Mouse (Mus musculus): ENCODE measurements at regions not wholly inside any gene's neighbourhood (a gene's known extent, or its start where the extent isn't known, plus 50 kb on each side); places are given as distances from the start of the nearest gene placed in this dataset.

- Histone ChIP-seq H3K27me3 (ENCODE audit: control insufficient read depth, insufficient read depth, low read length) (no peaks in the 10 kb centered on the region), H3K79me2 (replicated peaks; ENCODE audit: control insufficient read depth, insufficient read depth, low read length) (no peaks in the 10 kb centered on the region), H3K4me1 (ENCODE audit: control insufficient read depth, insufficient read depth, low read length) (no peaks in the 10 kb centered on the region), H3K9ac (ENCODE audit: low read depth, low read length) (no peak overlapping the region), H3K36me3 (ENCODE audit: control insufficient read depth, insufficient read depth, low read length) (no peaks in the 10 kb centered on the region), H3K27ac (no peak overlapping the region), H3K4me3 (no peak overlapping the region)
- intact Hi-C loops (cut with DNase I): no loop called here
- WGBS: 86% methylated on average over 2 of the region's 2 CpGs
- TF ChIP-seq CTCF (IDR thresholded peaks at IDR 0.05): no peak
- no peak for TF ChIP-seq POLR2A (IDR thresholded peaks at IDR 0.05; ENCODE audit: insufficient read depth, low read depth, low read length)
- TF ChIP-seq EP300 (IDR thresholded peaks at IDR 0.05; ENCODE audit: insufficient read depth, low read depth, low read length): no peak
- DNase-seq: no peak
These were observed 334.4 kb upstream of the Kcnh7 start for GRCm38 (mm10) chr2:63518534-63518933.

DNA sequence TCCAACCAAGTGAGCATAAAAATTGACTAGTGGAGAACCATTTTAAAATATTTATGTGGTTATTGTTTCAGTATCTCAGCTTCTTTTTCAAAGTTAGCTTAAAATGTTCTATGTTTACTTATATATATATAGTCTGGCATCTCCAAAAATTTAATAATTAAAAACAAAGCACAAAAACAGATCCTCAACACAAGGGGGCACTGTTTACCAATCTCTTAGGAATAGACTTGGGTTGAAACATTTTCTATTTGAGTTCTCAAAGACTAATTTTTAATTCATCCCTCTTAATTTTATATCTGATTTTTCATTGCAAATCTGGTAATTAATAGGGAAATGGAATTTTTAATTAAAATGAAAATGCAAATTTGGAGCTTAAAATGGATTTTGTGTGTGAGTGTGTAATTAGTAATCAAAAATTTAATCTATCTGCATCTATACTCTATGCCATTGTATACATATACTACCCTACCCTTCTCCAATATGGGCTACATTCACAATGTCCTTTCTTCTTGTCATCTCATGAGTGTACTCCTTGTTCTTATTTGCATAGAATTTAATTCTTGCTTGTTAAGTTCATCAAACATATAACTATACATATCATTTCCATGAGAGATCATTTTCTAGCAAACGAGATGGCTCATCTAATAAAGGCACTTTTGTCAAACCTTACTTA, 329.6 kb upstream of the Kcnh7 start:
- no peak overlapping the region for H3K4me3 ChIP-seq
- 57% methylated on average over 1 of the region's 1 CpGs for WGBS
- no peak for DNase-seq
- no peaks in the 10 kb centered on the region for H3K4me1 ChIP-seq (ENCODE audit: control insufficient read depth, insufficient read depth, low read length)
- intact Hi-C loops (cut with DNase I): loop anchor here (5.0 kb wide), 2 partner anchors 944 to 1344 kb away; no protein-coding TSS in a partner anchor
- no peaks in the 10 kb centered on the region for H3K36me3 ChIP-seq (ENCODE audit: control insufficient read depth, insufficient read depth, low read length)
- TF ChIP-seq CTCF (IDR thresholded peaks at IDR 0.05) (peak; percentile 67), EP300 (IDR thresholded peaks at IDR 0.05; ENCODE audit: insufficient read depth, low read depth, low read length) (no peak)
- no peak overlapping the region for H3K9ac ChIP-seq (ENCODE audit: low read depth, low read length)
- H3K27me3 ChIP-seq (ENCODE audit: control insufficient read depth, insufficient read depth, low read length): no peaks in the 10 kb centered on the region
- no peak overlapping the region for H3K27ac ChIP-seq
- no peaks in the 10 kb centered on the region for H3K79me2 ChIP-seq (replicated peaks; ENCODE audit: control insufficient read depth, insufficient read depth, low read length)

GRCm38 (mm10) chr2:63503939-63504338, 319.9 kb upstream of the Kcnh7 start:
- Histone ChIP-seq H3K4me3 (no peak overlapping the region), H3K27ac (no peak overlapping the region), H3K36me3 (ENCODE audit: control insufficient read depth, insufficient read depth, low read length) (no peaks in the 10 kb centered on the region), H3K79me2 (replicated peaks; ENCODE audit: control insufficient read depth, insufficient read depth, low read length) (no peaks in the 10 kb centered on the region), H3K27me3 (ENCODE audit: control insufficient read depth, insufficient read depth, low read length) (no peaks in the 10 kb centered on the region), H3K9ac (ENCODE audit: low read depth, low read length) (no peak overlapping the region), H3K4me1 (ENCODE audit: control insufficient read depth, insufficient read depth, low read length) (no peaks in the 10 kb centered on the region)
- intact Hi-C loops (cut with DNase I): no loop called here
- 7% methylated on average over 3 of the region's 3 CpGs for WGBS
- peak in 1 of 2 experiments; percentile 15 for DNase-seq
- TF ChIP-seq EP300 (IDR thresholded peaks at IDR 0.05; ENCODE audit: insufficient read depth, low read depth, low read length) (no peak), CTCF (IDR thresholded peaks at IDR 0.05) (peak; percentile 85)

- H3K4me3 ChIP-seq: no peak overlapping the region
- no peak overlapping the region for H3K27ac ChIP-seq
- H3K36me3 ChIP-seq (ENCODE audit: control insufficient read depth, insufficient read depth, low read length): no peaks in the 10 kb centered on the region
- DNase-seq: no peak
- no peaks in the 10 kb centered on the region for H3K27me3 ChIP-seq (ENCODE audit: control insufficient read depth, insufficient read depth, low read length)
- no peaks in the 10 kb centered on the region for H3K79me2 ChIP-seq (replicated peaks; ENCODE audit: control insufficient read depth, insufficient read depth, low read length)
- no peak overlapping the region for H3K9ac ChIP-seq (ENCODE audit: low read depth, low read length)
- TF ChIP-seq CTCF (IDR thresholded peaks at IDR 0.05): no peak
- TF ChIP-seq EP300 (IDR thresholded peaks at IDR 0.05; ENCODE audit: insufficient read depth, low read depth, low read length): no peak
- no peak for TF ChIP-seq POLR2A (IDR thresholded peaks at IDR 0.05; ENCODE audit: insufficient read depth, low read depth, low read length)
- 70% methylated on average over 5 of the region's 5 CpGs for WGBS
- H3K4me1 ChIP-seq (ENCODE audit: control insufficient read depth, insufficient read depth, low read length): no peaks in the 10 kb centered on the region
- intact Hi-C loops (cut with DNase I): no loop called here
These were observed 292.3 kb upstream of the Kcnh7 start for GRCm38 (mm10) chr2:63476411-63476810.

DNA sequence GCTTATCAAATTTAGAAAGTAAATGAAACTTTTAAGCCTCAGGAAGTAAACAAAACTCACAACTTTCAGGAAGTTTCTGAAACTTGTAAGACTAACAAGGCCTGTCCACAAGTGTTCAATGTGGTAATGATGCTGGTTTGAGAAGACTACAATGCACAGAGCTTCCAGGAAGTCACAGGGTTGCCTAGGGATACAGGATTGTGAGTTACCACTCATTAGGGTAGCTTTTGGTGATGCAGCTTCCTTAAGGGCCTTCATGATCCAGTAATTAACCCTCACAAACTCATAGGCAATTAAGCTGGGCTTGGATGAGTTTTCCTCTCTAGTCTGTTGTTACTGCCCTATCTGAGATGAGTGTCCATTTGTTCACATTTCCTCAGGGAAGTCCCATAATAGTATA, 291.2 kb upstream of the Kcnh7 start:
- Histone ChIP-seq H3K9ac (ENCODE audit: low read depth, low read length) (no peak overlapping the region), H3K4me1 (ENCODE audit: control insufficient read depth, insufficient read depth, low read length) (no peaks in the 10 kb centered on the region), H3K4me3 (no peak overlapping the region), H3K36me3 (ENCODE audit: control insufficient read depth, insufficient read depth, low read length) (no peaks in the 10 kb centered on the region), H3K79me2 (replicated peaks; ENCODE audit: control insufficient read depth, insufficient read depth, low read length) (no peaks in the 10 kb centered on the region), H3K27ac (no peak overlapping the region), H3K27me3 (ENCODE audit: control insufficient read depth, insufficient read depth, low read length) (no peaks in the 10 kb centered on the region)
- TF ChIP-seq CTCF (IDR thresholded peaks at IDR 0.05) (no peak), EP300 (IDR thresholded peaks at IDR 0.05; ENCODE audit: insufficient read depth, low read depth, low read length) (no peak), POLR2A (IDR thresholded peaks at IDR 0.05; ENCODE audit: insufficient read depth, low read depth, low read length) (no peak)
- intact Hi-C loops (cut with DNase I): no loop called here
- DNase-seq: no peak

DNA sequence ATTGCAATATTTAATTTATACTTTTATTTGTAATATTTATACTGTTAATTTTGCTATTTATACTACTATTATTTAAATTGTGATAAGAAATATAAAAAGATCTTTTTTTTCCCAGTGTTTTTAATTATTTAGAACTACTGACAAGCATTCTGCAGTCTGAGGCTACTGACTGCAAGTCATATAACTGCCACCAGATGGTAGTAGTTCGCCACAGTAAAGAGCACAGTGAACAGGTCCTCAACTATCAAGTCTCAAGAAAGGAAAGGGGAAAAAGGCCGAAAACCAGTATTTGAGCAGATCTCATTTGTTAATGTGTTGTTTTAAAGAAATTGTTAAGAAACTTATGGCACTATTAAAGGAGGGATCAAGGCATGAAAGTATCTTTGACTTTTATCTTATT, 289.6 kb upstream of the Kcnh7 start:
- intact Hi-C loops (cut with DNase I): no loop called here
- H3K4me3 ChIP-seq: no peak overlapping the region
- no peaks in the 10 kb centered on the region for H3K27me3 ChIP-seq (ENCODE audit: control insufficient read depth, insufficient read depth, low read length)
- WGBS: 15% methylated on average over 2 of the region's 2 CpGs
- no peak overlapping the region for H3K27ac ChIP-seq
- H3K9ac ChIP-seq (ENCODE audit: low read depth, low read length): no peak overlapping the region
- H3K4me1 ChIP-seq (ENCODE audit: control insufficient read depth, insufficient read depth, low read length): no peaks in the 10 kb centered on the region
- no peaks in the 10 kb centered on the region for H3K79me2 ChIP-seq (replicated peaks; ENCODE audit: control insufficient read depth, insufficient read depth, low read length)
- TF ChIP-seq CTCF (IDR thresholded peaks at IDR 0.05): peak; percentile 78
- TF ChIP-seq POLR2A (IDR thresholded peaks at IDR 0.05; ENCODE audit: insufficient read depth, low read depth, low read length): no peak
- no peak for DNase-seq
- no peaks in the 10 kb centered on the region for H3K36me3 ChIP-seq (ENCODE audit: control insufficient read depth, insufficient read depth, low read length)

Data from heart, adult 2 months (tissue).